Mouse (Mus musculus) thymus, postnatal 14 days (tissue): ENCODE measurements around the gene Ttc39a.

Experiments
- DNase-seq: peaks from one replicate; pipeline ENCODE4 v3.0.0; 2021

Gene Ttc39a

GRCm38 (mm10) chr4:109421608-109422007 lies 15.2 kb downstream of the Ttc39a start:
- no peak for DNase-seq

- DNase-seq: no peak
These were observed 16.0 kb downstream of the Ttc39a start for GRCm38 (mm10) chr4:109422436-109422835.

DNA sequence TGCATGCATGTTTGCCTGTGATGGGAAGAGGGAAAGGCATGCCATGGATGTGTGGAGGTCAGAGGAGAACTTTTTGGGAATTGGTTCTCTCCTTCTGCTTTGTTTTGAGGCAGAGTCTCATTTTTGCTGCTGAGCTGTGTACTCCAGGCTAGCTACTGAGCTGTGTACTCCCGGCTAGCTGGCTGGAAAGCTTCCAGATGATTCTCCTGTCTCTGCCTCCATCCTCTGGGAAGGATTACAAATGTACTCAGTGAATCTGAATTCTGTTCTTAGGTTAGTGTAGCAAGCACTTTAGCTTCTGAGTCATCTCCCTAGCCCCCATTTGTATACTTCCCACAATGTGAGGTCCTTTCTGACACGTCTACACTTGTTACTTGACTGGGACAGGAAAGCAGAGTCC lies 17.0 kb downstream of the Ttc39a start:
- no peak for DNase-seq

DNA sequence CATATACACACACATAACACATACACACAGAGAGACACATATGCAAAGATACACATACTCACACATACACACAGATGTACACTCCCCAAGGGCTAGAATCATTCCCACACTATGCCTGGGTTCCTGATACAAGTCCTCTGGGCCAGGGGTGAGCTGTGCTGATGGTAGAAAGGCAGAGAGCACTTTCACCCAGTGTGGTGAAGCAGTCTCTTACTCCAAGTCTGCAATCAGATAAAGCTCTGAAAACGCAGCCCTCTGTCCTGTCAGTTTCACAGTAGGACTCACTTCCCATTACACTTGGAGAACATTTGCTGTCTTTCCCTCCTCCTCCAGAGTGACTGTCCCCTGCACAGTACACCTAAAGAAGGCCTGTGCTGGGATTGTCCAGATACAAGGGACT lies 20.6 kb downstream of the Ttc39a start:
- no peak for DNase-seq

DNA sequence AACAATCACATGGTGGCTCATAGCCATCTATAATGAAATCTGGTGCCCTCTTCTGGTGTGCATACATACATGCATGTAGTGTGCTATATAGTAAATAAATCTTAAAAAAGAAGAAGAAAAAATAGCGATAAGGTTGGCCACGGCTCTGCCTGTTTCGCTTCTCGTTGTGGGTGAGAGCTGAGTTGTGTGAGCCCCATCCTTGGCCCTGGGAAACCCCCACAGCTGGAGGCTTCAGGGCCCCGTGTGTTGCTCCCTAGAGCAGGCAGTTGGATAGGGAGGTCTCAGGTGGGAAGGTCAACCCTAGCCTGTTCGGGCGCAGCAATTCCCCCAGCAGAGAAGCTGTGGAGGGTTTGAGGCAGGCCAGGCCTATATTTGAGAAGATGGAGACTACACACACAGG lies 23.8 kb downstream of the Ttc39a start:
- DNase-seq: no peak

DNA sequence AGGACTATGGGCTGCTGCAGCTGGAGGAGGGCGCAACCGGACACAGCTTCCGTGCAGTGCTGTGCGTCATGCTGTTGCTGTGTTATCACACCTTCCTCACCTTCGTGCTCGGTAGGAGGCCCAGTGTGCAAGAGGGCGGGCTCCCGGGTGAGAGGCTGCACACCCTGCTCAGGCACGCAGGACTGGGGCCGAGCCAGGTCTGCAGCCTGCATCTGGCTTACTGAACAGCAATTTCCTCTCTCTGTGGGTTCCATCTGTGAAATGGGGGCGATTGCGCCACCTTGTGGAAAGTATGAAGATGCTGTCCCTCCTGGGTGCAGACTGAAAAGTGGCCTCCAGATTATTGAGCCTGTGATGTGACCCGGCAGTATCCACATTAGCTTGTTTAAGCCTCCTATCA lies 24.4 kb downstream of the Ttc39a start:
- DNase-seq: peak; percentile 61

- no peak for DNase-seq
These were observed 26.4 kb downstream of the Ttc39a start for GRCm38 (mm10) chr4:109432668-109433375.

DNA sequence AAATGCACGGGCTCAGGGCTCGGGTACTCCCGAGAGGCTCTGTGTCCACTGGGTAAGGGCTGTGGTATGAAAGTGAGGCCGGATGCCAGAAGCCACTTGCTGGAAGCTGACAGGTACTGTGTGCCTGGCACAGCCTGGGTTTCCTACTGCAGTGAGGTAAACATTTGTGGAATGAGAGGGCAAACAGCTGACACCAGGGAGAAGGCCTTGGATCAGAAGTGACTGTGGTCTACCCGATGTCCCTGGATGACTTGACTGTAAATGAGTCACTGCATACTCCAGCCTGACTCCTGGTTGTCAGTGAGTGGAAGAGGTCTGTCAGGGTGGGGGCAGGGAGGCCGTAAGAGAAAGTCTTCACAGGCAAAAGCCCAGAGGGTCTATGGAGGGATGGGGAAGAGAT lies 27.2 kb downstream of the Ttc39a start:
- no peak for DNase-seq

GRCm38 (mm10) chr4:109434256-109434655 lies 27.8 kb downstream of the Ttc39a start:
- no peak for DNase-seq

- peak; percentile 65 for DNase-seq
These were observed 31.8 kb downstream of the Ttc39a start for GRCm38 (mm10) chr4:109437913-109438878.

DNA sequence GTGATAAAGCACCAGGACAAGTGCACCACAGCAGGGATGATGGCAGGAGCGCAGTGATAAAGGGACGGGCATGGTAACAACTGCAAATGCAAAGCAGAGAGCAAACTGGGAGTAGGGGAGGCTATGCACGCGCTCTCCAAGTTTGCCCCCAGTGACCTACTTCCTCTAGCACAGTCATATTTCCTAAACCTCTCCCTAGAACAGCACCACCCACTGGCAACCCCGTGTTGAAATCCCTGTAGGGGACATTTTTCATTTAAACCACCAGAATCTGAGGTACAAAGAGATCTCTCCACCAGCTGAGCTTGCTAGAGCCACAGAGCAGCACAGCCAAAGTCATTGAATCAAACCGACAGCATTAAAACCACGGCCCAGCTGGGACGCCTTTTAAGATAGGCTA lies 32.7 kb downstream of the Ttc39a start:
- peak; percentile 43 for DNase-seq

DNA sequence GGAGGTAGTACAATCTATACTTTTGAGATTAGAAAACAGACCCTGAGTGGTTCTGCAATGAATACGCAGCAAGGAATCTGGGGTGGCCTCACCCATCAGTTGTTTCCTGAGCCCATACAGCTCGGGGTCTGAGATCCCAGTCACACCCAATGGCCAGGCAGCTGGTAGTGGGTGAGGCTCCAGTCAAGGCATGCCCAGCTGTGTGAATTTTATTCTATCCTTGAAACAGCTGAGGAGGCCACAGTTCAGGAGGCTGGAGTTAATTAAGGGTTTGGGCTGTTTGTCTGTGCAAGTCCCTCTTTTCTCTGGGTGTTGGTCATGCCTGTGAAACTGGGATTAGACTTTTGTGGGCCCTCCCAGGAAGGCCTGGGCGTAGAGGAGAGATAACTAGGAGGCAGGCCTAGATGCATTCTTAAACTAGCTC lies 33.4 kb downstream of the Ttc39a start:
- no peak for DNase-seq

DNA sequence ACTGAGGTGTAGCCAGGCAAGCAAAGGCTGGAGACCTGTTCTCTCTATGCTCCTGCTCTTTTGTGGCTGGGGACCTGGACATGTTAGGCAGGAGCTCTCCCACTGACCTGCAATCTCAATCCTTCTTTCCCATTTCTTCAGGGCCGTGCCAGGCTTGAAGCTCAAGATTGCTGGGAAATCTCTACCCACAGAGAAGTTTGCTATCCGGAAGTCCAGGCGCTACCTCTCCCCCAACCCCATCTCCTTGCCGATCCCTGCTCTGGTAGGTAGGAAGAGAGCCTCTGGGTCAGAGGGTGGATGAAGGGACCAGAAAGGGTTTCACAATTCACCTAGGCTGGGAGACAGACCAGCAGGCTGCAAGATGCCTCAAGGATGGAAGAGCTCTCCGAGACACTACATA lies 34.0 kb downstream of the Ttc39a start:
- DNase-seq: no peak

DNA sequence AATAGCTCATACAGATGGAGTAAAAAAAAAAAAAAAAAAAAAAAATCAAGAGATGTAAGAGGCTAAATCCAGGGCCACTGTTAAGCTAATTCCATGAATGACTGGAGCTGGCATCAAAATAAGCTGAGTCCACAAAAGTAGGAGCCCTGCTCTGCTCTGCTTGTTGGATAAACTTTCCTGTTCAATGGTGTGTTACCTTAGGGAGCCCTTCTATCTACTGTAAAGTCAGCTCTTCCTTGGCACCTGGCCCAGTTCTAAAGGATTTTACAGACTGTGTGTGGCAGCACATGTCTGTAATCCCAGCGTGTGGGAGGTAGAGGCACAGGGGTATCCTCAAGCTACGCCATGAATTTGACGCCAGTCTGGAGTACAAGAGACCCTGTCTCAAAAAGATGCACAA lies 34.6 kb downstream of the Ttc39a start:
- no peak for DNase-seq

- no peak for DNase-seq
These were observed 35.7 kb downstream of the Ttc39a start for GRCm38 (mm10) chr4:109442126-109442525.

DNA sequence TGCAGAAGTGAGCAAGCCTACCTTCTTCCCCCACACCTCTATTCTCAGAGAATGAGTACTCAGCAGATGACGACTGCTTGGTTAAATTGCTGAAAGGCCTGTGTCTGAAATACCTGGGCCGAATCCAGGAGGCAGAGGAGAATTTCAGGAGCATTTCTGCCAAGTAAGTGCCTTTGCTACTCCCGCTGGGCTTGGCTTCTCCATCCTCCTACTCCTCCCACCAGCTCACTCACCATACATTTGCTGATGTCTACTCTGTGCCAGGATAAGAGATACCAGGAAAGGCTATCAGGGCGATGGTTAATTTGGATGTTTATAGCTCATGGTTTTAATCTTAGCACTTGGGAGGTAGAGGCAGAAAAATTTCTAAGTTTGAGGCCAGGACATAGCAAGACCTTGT lies 36.2 kb downstream of the Ttc39a start:
- DNase-seq: no peak

- DNase-seq: no peak
These were observed 38.0 kb downstream of the Ttc39a start for GRCm38 (mm10) chr4:109444471-109444870.

- DNase-seq: no peak
These were observed 38.5 kb downstream of the Ttc39a start for GRCm38 (mm10) chr4:109444951-109445350.

- DNase-seq: no peak
These were observed 39.0 kb downstream of the Ttc39a start for GRCm38 (mm10) chr4:109445397-109445796.

DNA sequence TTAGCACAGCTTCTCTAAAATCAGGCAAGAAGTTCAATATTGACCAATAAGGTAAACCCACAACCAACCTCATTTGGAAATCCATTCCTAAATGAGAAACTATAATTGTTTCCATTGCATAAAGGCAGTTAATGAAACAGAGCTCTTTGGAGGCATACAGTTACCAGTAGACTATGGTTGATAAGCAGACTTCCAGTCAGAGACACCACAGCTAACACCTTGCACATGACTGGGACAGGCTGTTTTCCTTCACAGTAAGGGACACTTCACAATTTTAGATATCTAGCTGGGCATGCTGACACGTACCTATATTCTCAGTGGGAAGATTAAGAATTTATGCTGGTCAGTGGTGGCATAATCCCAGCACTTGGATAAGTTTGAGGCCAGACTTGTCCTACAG lies 39.5 kb downstream of the Ttc39a start:
- no peak for DNase-seq

DNA sequence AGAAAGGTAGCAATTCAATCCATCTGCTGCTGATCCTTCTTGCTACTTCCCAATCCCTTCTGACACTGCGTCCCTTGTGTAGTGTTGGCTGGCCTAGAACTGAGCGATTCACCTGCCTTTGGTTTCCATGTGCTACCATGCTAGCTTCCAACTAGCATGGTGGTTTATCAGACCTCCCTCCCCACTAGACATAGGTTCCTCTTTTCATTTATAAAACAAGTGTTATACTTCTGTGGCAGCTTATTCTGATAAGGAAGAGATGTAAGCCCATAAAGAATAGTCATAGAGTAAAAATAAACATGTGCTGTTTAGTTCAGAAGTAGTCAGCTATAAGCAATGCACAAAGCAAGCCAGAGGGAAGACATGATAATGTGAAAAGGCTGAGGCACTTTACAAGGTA lies 42.1 kb downstream of the Ttc39a start:
- no peak for DNase-seq

GRCm38 (mm10) chr4:109456821-109457220 lies 50.4 kb downstream of the Ttc39a start:
- DNase-seq: no peak

- no peak for DNase-seq
These were observed 54.2 kb downstream of the Ttc39a start for GRCm38 (mm10) chr4:109460421-109461179.
